Mouse (Mus musculus) neutrophil, adult 5-6 weeks (primary cell): ENCODE data around the gene Atxn1. TPM values are rescaled to one million over a fixed set of nuclear protein-coding genes. Genes with fewer than 3 reads are reported as not detected.

ENCODE experiments used
- ATAC-seq: fragments of 151-379, 151-347 bp; 2 replicates; pipeline ENCODE4 v1.8.0; 2017; ENCODE audit warnings: mild to moderate bottlenecking, moderate TSS enrichment; ENCODE audit not compliant: insufficient number of reproducible peaks, poor library complexity, low FRiP score, severe bottlenecking; ENCODE audit errors: extremely low read depth
- total RNA-seq: library from RNA; stranded (forward); fragments of 200-1000 nt; gene quantifications from 2 replicates; pipeline ENCODE4 v1.2.3, GENCODE M21; 2017

Atxn1 gene
- total RNA-seq, 1 experiment from 2014 or later = 22.9 TPM

DNA sequence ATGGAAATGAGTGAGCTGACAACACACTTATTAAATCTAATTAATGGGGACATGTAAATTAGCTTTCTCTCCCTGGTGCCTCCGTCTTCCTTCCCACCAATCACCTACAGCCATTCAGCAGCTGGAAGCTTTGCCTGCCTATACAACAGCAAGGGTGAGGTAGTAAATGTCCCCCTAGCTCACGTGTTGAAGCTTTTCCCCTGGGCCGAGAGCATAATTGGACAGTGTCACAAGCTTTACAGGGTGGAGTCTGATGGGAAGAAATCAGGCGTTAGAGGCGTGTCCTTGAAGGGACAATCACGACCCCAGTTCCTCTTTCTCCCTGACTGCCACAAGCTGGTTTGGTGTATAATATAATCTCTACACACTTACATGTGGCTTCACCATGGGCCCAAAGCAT lies 364.4 kb downstream of the Atxn1 start:
- ATAC-seq = no peak

DNA sequence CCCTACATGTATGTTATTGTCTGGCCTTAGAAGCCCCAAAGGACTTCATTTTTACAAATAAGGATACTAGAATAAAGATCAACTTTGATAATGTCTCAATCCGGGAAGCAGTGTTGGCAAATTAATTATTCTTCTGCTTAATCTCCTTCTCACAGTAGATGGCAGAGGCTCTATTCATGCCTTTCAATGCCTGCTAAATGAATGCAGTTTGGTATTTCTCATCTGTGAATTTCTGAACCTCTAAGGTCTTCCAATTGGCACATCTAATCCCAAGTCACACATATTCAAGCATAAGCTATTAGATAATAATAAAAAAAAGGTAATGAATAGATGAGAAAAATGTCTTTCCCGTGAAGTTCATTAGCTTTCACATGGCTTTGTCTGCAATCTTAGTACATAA lies 365.0 kb downstream of the Atxn1 start:
- ATAC-seq = no peak

DNA sequence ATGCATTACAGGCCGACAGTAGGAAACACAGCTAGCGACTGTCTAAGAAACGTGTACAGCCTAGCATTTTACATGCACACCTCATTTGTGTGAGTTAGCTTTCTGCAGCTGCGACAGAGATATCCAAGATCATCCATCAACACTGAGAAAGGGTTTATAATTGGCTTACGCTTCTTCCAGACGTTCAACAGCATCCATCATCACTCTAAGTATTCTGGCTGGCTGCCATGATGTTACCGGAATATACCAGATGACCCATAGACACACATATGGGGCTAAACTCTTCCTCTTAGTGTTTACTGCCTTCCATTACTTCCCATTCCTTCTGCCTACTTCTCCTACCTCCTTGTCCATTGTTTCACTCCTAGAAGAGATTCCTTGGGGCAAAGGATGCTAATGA lies 369.4 kb downstream of the Atxn1 start:
- ATAC-seq = no peak

DNA sequence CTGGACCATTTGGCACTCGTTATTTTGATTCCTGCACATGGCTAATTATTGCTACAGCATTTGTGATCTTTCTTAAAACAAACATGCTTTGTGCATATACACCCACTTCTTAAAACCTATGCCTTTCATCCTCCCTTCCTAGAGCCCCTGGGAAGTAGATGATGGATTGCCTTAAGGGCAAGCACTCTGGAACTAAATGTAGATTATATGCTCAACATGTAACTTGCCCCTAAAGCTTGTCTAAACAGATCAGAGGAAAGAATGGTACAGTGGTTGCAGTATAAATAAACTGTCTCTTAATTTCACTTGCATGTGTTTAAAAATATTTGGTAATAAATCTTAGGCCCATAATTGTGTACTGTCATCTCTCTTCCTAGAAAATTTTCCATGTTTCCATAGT lies 370.9 kb downstream of the Atxn1 start:
- no peak for ATAC-seq

DNA sequence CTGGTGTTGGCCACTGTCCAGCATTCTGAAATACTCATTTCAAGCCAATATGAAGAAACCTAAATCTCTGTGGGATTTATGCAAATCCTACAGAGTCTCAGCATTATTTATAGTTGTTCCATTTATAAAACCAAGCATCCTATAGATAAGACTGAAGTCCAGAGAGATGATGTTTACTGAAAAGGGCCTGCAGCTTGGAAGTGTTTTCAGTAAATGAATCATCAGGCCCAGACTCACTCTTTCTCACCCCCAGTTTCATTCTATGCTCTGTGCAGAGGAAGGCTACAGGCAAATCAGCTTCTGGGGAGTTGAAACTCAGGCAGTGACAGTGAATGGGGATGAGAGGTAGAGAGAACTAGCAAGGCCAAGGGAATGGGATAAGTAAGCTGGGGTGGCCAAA lies 373.9 kb downstream of the Atxn1 start:
- no peak for ATAC-seq

DNA sequence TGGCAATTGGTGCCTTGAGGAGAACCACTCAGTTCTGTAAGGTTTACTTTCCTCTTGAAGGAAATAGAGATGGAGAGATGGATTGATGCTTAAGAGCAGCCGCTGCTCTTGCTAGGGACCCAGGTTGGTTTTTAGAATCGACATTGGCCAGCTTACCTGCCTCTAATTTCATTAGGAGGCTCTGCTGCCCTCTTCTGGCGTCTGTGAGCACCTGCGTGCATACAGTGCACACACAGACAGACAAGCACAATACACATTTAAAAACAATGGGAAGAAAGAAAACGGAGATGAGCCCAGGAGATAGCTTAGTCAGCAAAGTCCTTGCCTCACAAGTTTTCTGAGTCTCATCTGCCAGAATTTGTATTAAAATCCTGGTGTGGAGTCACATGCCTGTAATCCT lies 381.7 kb downstream of the Atxn1 start:
- no peak for ATAC-seq

DNA sequence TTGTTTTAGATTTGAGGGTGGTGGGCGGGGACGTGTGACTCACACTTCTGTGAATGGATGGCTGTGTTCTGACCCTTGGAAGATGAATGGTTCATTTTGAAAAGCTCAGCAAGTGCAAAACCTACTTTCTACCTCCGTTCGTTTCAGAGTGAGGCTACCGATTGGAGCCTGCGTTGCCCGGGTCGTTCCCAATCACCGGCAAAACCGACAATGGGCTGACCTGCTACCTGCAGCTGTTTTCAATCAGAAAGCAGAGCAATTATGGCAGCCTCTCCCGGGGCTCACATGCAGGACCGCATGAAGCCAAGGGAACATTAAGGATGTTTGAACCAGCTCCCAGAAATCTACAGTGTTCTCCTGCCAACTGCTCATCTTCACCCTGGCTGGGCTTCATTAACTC lies 382.5 kb downstream of the Atxn1 start:
- ATAC-seq = no peak

DNA sequence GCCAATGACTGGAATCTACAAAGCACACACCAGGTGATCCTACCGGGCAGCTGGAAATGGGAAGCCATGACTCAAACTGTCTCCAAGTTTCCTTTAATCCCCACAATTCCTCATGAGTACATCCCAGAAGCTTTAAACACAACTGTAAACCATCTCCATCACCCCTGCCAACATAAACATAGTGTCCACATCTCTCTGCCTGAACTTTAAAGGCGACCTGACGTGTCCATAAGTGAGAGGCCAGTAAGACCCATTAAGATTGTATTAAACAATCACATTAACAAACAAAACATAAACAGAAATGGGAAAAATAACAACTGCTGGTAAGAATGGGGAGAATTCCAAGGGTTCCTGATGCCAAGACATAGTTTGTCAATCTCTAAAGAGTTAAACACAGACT lies 385.1 kb downstream of the Atxn1 start:
- no peak for ATAC-seq

DNA sequence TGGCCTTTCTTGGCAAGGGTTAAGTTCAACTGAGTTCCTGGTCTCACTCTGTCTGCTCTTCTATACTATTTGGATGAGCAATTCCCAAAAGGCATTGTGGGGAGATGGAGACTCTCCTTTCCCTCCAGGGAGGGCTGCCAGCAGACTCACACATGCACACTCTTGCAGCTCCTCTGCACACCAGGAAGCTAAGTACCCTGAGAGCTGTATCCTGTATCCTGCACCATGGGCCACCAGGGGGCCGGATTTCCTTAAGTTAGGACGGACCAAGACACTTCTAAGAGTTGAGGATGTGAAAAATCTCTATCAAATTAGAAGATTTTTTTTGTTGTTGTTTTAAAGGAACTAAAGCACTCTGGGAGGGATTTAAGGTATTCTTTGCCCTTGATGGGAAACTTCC lies 387.0 kb downstream of the Atxn1 start:
- no peak for ATAC-seq

DNA sequence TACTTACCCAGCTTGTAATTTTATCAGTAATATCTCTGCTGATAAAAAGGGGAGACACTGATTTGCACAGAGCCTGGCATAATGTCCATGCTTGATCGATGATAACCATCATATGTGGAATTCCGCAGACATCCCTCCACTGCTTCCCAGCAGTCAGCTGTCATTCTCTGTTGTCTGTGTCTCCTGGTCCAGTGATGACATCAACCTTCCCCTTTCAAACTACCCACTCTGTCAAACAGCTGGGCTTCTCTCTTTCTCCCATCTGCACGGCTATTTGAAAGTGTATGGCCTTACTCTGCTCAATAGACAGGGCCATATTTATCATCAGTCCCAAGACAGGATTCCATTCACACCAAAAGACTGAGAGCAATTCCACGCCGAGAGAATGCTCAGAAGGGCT lies 387.4 kb downstream of the Atxn1 start:
- no peak for ATAC-seq

DNA sequence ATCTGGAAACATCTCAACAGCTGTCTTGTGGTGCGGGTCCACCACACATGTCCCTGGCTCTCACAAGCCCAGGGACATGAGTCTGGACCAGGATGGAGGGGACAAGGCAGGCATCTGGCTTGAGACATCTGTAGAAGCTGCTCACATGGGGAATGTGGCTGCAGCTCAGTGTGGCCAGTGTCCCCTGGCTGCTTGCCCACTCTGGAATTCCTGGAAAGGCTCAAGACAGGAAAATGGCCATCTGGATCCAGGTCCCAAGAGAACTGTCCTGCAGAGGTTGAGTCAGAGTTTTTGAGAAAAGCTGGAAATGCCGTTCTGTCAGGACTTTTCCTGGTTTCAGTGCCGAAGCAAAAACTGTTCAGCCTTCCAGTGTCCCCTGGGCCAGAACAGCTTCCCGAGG lies 388.6 kb downstream of the Atxn1 start:
- ATAC-seq = no peak

DNA sequence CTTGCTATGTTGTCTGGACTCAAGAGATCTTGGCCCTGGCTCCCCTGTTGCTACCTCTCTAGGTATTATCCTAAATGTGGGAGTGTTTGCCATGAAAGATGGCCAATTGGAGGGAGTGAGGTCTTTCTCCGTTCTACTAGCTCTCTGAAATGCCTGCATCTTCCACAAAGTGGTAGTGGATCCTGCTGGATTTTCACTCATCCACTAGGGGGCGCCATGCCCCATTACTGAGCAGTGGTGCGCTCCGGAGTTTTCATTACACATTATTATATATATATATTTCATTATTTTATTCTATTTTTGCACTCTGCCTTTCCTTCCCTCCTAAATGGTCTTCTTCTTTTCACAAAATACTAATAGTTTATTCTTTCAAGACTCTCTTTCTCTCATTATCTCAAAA lies 392.0 kb downstream of the Atxn1 start:
- ATAC-seq = no peak

DNA sequence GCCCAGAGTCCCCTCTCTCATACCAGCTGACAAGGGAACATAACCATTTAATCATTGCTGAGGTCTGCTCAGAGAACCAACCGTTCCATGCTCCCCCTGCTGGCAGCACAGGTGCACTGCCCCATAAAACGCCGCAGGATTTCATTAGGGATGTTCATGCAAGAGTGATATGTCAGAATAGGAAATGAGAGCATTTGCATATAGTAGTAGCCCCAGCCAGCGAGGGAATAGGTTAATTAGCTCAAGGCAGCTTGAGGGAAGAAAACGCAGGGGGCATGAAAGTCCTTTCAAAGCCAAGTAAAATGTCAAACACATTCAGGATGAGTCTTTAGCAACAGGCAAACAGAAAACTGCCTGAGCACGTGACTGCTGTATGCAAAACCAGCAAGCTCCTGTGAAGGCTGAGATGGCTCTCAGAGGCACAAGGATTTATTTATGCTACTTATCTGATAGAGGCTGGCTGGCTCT lies 393.0 kb downstream of the Atxn1 start:
- peak; percentile 57; the same call in 1 of the 2 replicates for ATAC-seq

DNA sequence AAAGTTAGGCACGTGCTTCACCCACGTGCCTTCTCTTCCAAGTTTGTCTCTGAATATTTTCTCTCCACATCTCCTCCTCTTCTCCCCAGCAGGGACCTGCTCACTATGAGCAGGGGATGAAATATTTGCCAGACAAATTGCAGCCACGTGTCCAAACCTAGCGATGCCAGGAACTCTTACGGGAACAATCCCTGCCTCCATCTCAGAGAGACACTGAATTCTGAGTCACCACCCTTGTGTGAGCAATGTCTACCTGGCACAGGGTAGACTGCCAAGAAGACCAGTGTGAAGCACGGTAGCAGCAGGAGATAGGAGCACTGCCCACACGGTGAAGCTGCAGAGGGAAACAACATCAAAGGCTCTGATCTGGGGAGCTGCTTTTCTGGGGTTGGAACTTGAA lies 394.9 kb downstream of the Atxn1 start:
- ATAC-seq = no peak

DNA sequence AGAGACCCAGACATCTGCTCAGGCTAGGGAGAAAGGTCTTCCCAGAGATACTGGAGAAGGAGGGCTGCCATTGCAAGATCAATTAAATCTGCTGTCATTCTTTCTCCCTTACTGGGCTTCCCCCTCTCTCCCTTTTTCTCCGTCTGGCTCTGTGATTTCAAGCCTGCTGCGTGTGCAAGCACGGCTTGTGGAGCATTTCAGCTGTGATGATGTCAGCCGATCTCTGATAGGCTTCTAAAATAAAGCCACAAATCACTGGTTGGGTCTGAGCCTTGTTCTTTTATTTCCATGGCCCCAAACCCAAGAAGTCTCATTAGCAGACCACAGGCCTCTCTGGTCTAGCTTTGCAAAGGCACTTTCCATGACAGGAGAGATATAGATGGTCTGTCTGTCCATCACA lies 399.9 kb downstream of the Atxn1 start:
- no peak for ATAC-seq

DNA sequence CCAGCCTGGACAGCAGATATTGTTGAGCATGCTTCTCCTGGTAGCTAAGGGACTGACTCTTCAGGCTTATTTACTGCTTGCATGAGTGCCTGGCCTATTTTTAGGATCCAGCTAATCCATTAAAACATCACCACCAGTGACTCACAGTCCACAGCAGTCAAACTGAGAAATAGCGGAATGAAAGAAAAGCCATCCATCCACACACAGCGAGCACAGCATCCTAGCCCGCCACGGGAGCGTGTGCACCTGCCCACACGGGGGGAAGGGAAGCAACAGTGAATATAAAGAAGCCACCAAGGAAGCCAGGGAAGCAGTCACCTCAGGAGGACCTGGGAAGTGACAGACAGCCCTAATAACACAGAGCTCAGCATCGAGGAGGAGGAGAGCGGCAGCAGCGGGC lies 402.8 kb downstream of the Atxn1 start:
- ATAC-seq = no peak

DNA sequence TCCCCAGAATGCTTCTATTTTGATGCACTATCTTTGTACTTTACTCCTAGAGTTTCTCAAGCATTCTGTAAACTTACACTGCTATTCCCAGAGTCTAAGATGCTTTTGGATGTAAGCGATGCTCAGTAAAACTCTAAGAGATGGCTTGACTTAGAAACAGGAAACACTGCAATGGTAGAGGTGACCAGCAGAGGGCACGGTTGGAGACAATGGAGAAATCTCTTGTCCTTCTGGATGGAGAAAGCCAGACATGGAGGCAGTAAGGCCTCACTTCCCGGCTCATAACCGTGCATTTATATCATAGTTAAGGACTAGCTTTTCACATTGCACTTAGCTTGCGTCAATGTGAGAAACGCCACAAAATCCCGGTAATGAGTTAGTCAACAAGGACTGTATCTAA lies 404.3 kb downstream of the Atxn1 start:
- no peak for ATAC-seq

DNA sequence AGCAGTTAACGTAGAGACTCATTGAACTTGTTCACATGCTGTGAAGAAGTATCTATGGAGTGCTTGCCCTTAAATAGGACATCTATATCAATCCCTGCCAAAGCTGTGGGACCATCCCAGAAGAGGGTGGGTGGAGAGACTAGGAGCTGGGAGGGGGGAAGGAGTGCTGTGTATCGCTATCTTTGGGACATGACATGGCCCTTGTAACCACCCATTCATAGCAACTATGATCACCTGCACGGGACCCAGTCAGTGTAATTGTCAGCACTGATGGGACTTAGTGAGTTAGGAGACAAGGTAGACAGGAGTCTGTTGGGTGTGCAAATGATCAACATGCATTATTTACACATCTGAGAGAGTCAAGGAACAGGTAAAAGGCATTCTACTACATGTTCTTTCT lies 405.6 kb downstream of the Atxn1 start:
- no peak for ATAC-seq

DNA sequence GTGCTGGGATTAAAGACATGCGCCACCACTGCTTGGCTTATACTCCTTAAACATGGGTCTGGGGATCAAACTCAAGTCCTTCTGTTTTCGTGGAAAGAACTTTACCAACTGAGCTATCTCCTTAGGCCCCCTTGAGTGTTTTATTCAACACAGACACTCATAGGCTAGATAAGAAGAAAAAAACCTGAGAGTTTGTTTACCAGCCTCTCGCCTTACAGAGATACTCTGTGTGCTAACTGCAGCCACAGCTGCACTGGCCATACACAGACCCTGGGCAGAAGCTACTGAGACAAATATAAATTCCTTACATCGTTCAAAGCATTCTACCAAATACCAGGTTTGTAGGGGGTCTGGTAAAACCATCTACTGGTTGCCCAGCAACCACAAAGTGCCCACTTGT lies 406.4 kb downstream of the Atxn1 start:
- no peak for ATAC-seq

DNA sequence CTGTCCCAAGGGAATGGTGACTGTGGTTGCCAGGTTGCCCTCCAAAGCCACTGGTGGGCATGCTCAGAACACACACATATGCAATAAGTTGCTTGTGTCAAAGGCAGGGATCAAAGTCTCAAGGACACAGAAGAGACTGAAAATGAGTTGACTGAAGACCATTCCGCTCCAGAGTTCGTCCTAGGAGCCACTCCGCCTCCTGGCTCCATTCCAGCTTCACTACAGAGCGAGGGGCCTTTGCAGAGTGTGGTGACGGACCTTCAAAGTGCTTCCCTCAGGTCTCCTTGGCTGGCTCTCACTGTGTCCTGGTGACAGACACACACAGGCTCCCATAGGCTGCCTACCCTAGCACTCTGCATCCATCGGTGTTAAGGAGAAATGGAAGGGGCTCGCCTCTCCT lies 411.1 kb downstream of the Atxn1 start:
- no peak for ATAC-seq

DNA sequence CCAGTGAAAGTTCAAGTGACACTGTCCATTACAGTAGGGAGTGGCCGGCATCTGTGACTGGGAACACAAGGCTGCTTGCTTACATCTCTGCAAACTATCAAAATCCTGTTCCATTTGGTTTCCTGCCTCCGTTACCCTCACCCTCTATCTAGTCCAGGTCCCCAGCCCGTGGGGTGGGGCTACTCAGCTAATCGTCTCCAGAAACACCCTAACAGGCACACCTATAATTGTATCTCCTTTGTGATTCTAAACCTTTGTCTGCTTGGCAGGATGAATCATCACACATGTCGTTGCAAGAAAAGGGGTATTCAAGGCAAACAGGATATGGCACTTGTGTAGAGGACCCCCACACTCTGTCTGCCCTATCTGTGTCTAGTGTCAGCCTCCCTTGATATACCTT lies 417.3 kb downstream of the Atxn1 start:
- no peak for ATAC-seq

DNA sequence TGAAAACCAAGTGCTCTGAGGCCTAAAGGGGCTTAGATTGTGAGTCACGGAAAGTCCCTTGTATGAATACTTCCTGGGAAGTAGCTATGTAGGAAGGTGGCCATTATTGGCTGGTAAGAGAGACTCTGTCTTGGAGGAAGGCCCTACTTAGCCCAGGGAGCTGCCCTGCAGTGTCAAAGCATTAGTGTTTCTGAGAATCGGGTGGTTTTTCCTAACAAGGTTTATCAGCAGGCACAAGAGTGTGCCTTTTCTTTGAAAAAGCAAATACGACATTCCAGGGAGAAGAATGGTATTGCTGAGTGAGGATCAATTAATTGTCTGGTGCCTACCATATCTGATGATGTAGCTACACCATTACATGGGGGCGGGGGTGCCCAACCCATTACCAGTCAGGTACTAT lies 417.9 kb downstream of the Atxn1 start:
- no peak for ATAC-seq
